Mouse (Mus musculus) spleen, adult 2 months (tissue): ENCODE results near the gene Aip.

Source experiments
- CTCF ChIP-seq: fragments of 200-500 bp; IDR thresholded peaks from 2 replicates; pipeline ENCODE4 v1.5.1; 2011; ENCODE audit warnings: mild to moderate bottlenecking, inconsistent platforms; ENCODE audit not compliant: insufficient read depth, insufficient read length, insufficient replicate concordance; ENCODE audit errors: extremely low read depth
- POLR2A ChIP-seq: fragments of 200-500 bp; IDR thresholded peaks from 2 replicates; pipeline ENCODE4 v1.6.1; 2011; ENCODE audit warnings: low read depth, low read length, inconsistent platforms

DNA sequence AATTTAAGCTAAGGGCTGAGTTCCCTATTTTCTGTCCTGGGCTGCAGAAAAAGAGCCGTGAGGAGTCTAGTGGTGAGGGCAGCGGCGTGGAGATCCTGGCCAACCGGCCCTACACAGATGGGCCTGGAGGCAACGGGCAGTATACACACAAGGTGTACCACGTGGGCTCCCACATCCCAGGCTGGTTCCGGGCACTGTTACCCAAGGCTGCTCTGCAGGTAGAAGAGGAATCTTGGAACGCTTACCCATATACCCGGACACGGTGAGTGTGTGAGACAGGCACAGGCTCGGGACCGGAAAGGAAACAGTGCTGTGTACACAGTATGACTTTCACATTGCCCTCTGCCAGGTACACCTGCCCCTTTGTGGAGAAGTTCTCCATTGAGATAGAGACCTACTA is 23.0 kb downstream of the Aip start:
- TF ChIP-seq CTCF (no peak), POLR2A (no peak)
